ENCODE assay signal across 14 mouse cellular contexts in the genomic region with DNA sequence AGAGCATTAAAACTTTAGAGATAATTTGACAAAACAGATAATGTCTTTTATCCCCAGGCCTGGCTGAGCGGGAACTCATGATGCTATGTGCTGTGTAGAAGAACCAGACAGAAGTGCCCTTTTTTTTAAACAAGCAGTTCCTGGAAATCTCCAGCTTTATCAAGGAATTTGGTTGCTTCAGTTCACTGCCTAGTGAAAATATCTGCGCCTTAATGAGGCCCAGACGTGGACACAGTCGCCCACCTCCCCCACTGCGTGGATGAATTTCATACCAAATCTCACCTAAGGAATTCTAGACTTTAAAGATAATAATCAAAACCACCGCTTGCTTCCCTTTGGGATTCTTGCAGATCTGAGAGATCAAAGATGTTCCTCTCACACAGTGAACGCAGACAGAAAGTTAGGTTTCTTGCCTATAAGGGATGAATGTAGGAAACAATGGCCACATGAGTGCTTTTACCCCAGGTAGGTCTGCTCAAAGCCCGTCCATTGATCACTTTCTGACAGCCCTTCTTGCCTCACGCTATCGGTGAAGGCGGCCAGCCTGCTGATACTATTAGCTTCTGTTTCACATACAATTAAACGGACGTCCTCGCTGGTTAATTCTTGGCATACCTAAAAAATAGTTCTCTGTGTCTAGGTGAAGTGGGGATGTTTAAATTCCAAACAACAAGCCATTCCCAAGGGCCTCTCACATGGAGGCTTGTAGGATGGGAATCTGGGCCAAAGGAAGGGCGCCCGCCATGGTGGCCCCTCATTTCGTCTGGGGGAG.
A peak's percentile ranks its signal among the peaks of the same experiment; 100 is the strongest.
DNase-seq lines count a peak whose midpoint lies in the region; ATAC-seq and TF ChIP-seq lines count a peak whose summit lies in the region.
"Had no signal": no experiment of that assay in that cellular context is flagged by ENCODE, and none has a peak within 500 bp of the region (broad histone marks: within the 10 kb centered on the region; RNA-seq: fewer than 3 reads in every experiment).

No protein-coding gene starts in this region.

- ATAC-seq in heart, embryonic 13.5 days (ENCODE audit: extremely low read depth, insufficient number of reproducible peaks, low FRiP score, low TSS enrichment), result no peak
- peak; percentile 14; the same call in 1 of the 2 replicates for ATAC-seq in lung, postnatal 0 days
- ATAC-seq in embryonic facial prominence, embryonic 14.5 days (ENCODE audit: low read depth), result no peak
- ATAC-seq: activated CD4-positive, CD25-positive, alpha-beta regulatory T cell, adult 4 months; intestine, embryonic 15.5 days had no signal

- intact Hi-C loops in heart, adult 2 months (cut with DNase I), result no loop called here

- H3K4me3 ChIP-seq in heart, embryonic 13.5 days, result no peak overlapping the region
- H3K4me3 ChIP-seq in heart, adult 2 months, result no peak overlapping the region
- no peak overlapping the region for H3K4me3 ChIP-seq in lung, postnatal 0 days (ENCODE audit: low read depth, low read length)
- H3K4me3 ChIP-seq in embryonic facial prominence, embryonic 14.5 days (ENCODE audit: low read depth, low read length), result no peak overlapping the region
- H3K4me3 ChIP-seq: intestine, embryonic 15.5 days; liver, embryonic 15.5 days had no signal

- H3K79me2 ChIP-seq in heart, adult 2 months (replicated peaks; ENCODE audit: control insufficient read depth, insufficient read depth, low read length), result no peaks in the 10 kb centered on the region

- H3K27ac ChIP-seq in heart, embryonic 13.5 days (replicated peaks), result peak overlapping the region; percentile 57
- H3K27ac ChIP-seq in heart, adult 2 months, result no peak overlapping the region
- H3K27ac ChIP-seq in lung, postnatal 0 days (ENCODE audit: low read length), result no peak overlapping the region
- peak overlapping the region; percentile 31; the same call in 1 of the 2 replicates for H3K27ac ChIP-seq in embryonic facial prominence, embryonic 14.5 days (replicated peaks; ENCODE audit: low read depth, low read length)
- H3K27ac ChIP-seq: intestine, embryonic 15.5 days; liver, embryonic 15.5 days; stomach, postnatal 0 days had no signal

- TF ChIP-seq POLR2A in heart, adult 2 months (IDR thresholded peaks at IDR 0.05; ENCODE audit: insufficient read depth, low read depth, low read length), result no peak

- no peaks in the 10 kb centered on the region for H3K36me3 ChIP-seq in heart, embryonic 13.5 days
- no peaks in the 10 kb centered on the region for H3K36me3 ChIP-seq in heart, adult 2 months (ENCODE audit: control insufficient read depth, insufficient read depth, low read length)
- no peaks in the 10 kb centered on the region for H3K36me3 ChIP-seq in lung, postnatal 0 days (ENCODE audit: insufficient read depth, low read length)
- no peaks in the 10 kb centered on the region for H3K36me3 ChIP-seq in embryonic facial prominence, embryonic 14.5 days (ENCODE audit: control insufficient read depth, insufficient read depth, low read length)
- H3K36me3 ChIP-seq: intestine, embryonic 15.5 days; liver, embryonic 15.5 days had no signal

- WGBS in heart, embryonic 13.5 days, result 52% methylated on average over 17 of the region's 17 CpGs
- 85% methylated on average over 17 of the region's 17 CpGs for WGBS in heart, adult 2 months
- WGBS in lung, postnatal 0 days, result 47% methylated on average over 17 of the region's 17 CpGs
- WGBS in embryonic facial prominence, embryonic 14.5 days, result 23% methylated on average over 17 of the region's 17 CpGs

- no peak for TF ChIP-seq EP300 in heart, adult 2 months (IDR thresholded peaks at IDR 0.05; ENCODE audit: insufficient read depth, low read depth, low read length)
- TF ChIP-seq EP300 in lung, postnatal 0 days (IDR thresholded peaks at IDR 0.05), result no peak

- H3K4me1 ChIP-seq in heart, embryonic 13.5 days, result peaks cover 45% of the 10 kb centered on the region
- no peaks in the 10 kb centered on the region for H3K4me1 ChIP-seq in heart, adult 2 months (ENCODE audit: control insufficient read depth, insufficient read depth, low read length)
- peaks cover 7% of the 10 kb centered on the region; the same call in 1 of the 2 replicates for H3K4me1 ChIP-seq in lung, postnatal 0 days (ENCODE audit: insufficient read depth, low read depth, low read length)
- H3K4me1 ChIP-seq in embryonic facial prominence, embryonic 14.5 days (ENCODE audit: control insufficient read depth, insufficient read depth, low read length), result peaks cover 22% of the 10 kb centered on the region
- H3K4me1 ChIP-seq: liver, embryonic 15.5 days had no signal

- H3K4me2 ChIP-seq in heart, embryonic 13.5 days, result no peak overlapping the region
- H3K4me2 ChIP-seq in lung, postnatal 0 days (replicated peaks; ENCODE audit: low read depth, low read length), result no peak overlapping the region
- peak overlapping the region; percentile 11; the same call in 1 of the 2 replicates for H3K4me2 ChIP-seq in embryonic facial prominence, embryonic 14.5 days (ENCODE audit: low read depth, low read length)
- H3K4me2 ChIP-seq: intestine, embryonic 15.5 days; liver, embryonic 15.5 days had no signal

- TF ChIP-seq CTCF in heart, adult 2 months (IDR thresholded peaks at IDR 0.05), result no peak
- no peak for TF ChIP-seq CTCF in lung, postnatal 0 days (IDR thresholded peaks at IDR 0.05)

- no peaks in the 10 kb centered on the region for H3K27me3 ChIP-seq in heart, embryonic 13.5 days (replicated peaks)
- H3K27me3 ChIP-seq in heart, adult 2 months (ENCODE audit: control insufficient read depth, insufficient read depth, low read length), result no peaks in the 10 kb centered on the region
- no peaks in the 10 kb centered on the region for H3K27me3 ChIP-seq in lung, postnatal 0 days (replicated peaks; ENCODE audit: insufficient read depth, low read length)
- no peaks in the 10 kb centered on the region for H3K27me3 ChIP-seq in embryonic facial prominence, embryonic 14.5 days (replicated peaks; ENCODE audit: control insufficient read depth, insufficient read depth, low read length)
- H3K27me3 ChIP-seq: intestine, embryonic 15.5 days; liver, embryonic 15.5 days had no signal

- H3K9ac ChIP-seq in heart, embryonic 13.5 days, result no peak overlapping the region
- H3K9ac ChIP-seq in heart, adult 2 months (ENCODE audit: low read depth, low read length), result no peak overlapping the region
- H3K9ac ChIP-seq in lung, postnatal 0 days (replicated peaks; ENCODE audit: low read depth), result no peak overlapping the region
- no peak overlapping the region for H3K9ac ChIP-seq in embryonic facial prominence, embryonic 14.5 days (ENCODE audit: low read depth, low read length)
- H3K9ac ChIP-seq: intestine, embryonic 15.5 days; liver, embryonic 15.5 days had no signal

- no peak for DNase-seq in heart, adult 2 months
- DNase-seq in lung, postnatal 0 days (ENCODE audit: low spot score), result peak; percentile 17
- no peak for DNase-seq in lung, postnatal 10 days
- DNase-seq in embryonic facial prominence, embryonic 14.5 days (ENCODE audit: low spot score), result peak; percentile 49
- peak; percentile 68 for DNase-seq in mesoderm, embryonic 11.5 days (ENCODE audit: low read depth, low spot score)
- no peak for DNase-seq in thymus, postnatal 14 days
- DNase-seq in adrenal gland, postnatal 25 days, result no peak
- DNase-seq: cerebellum, adult 11-12 months; spleen, adult 18-20 months had no signal

- H3K9me3 ChIP-seq in heart, embryonic 13.5 days, result no peaks in the 10 kb centered on the region
- H3K9me3 ChIP-seq in lung, postnatal 0 days (ENCODE audit: low read length), result no peaks in the 10 kb centered on the region
- H3K9me3 ChIP-seq in embryonic facial prominence, embryonic 14.5 days (ENCODE audit: control insufficient read depth, low read length), result no peaks in the 10 kb centered on the region
- H3K9me3 ChIP-seq: intestine, embryonic 15.5 days; liver, embryonic 15.5 days had no signal

Comparison
In these comparisons a context has a peak if more than half of its experiments do, and no peak if none do; other contexts are left out.
1. H3K27ac ChIP-seq: peak in heart, embryonic 13.5 days (single experiment) and embryonic facial prominence, embryonic 14.5 days (single experiment); none in heart, adult 2 months (single experiment) and lung, postnatal 0 days (single experiment).
2. DNase-seq: peak in lung, postnatal 0 days (single experiment), embryonic facial prominence, embryonic 14.5 days (single experiment) and mesoderm, embryonic 11.5 days (single experiment); none in heart, adult 2 months (0 of 2), lung, postnatal 10 days (single experiment), thymus, postnatal 14 days (single experiment) and adrenal gland, postnatal 25 days (single experiment).